Mouse (Mus musculus) thymus, postnatal 0 days (tissue): ENCODE results near the gene Olfr1278. TPM values are rescaled to one million over a fixed set of nuclear protein-coding genes. Genes with fewer than 3 reads are reported as not detected.
"Not testable (repeated sequence)": the region's sequence is repeated elsewhere in the genome, so short reads cannot be mapped to it uniquely, and the experiment has no call there.

Experiments used
- DNase-seq: peaks from one replicate; pipeline ENCODE4 v3.0.0-alpha.2; 2015; ENCODE audit warnings: low spot score
- polyA plus RNA-seq: library from polyadenylated mRNA; unstranded; fragments of >200 nt; fragmentation: Nextera tagmentation; extraction: Ambion mirVana; gene quantifications from 2 replicates; pipeline ENCODE4 v1.2.1, GENCODE M21; 2015

Gene Olfr1278
- not detected in 2 replicates for polyA plus RNA-seq

- no peak for DNase-seq
Measured at GRCm38 (mm10) chr2:111289836-111290235, at the start of gene Olfr1278. Gene Olfr1278, plus strand, starts transcription at chr2:111290136.

- DNase-seq = no peak
Measured at GRCm38 (mm10) chr2:111254216-111254615, 35.7 kb upstream of the Olfr1278 start, which contains the start of gene Olfr1276. Gene Olfr1276, plus strand, starts transcription at chr2:111254516.

DNA sequence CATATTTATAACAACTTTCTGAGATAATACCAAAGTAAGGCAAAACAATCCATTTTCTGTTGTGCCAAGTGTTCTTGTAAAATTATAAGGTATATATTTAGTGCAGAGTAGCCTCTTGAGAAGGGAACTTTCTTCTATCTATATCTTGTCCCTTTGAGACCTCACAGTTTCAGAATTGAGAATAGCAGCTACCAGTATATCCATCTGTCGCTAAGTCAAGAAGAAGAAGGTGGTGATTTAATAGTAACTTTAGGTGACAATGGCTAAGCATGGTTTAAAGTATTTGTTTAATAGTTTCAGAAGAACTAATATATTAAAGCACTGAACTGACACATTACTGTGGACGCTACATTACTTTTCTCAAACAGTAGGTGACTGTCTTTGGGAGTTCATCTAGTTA, 15.9 kb upstream of the Olfr1278 start, which contains the start of gene Olfr1277:
Gene Olfr1277, minus strand, starts transcription at position 101 of the 400 bp plus-strand sequence.
- DNase-seq = no peak

DNA sequence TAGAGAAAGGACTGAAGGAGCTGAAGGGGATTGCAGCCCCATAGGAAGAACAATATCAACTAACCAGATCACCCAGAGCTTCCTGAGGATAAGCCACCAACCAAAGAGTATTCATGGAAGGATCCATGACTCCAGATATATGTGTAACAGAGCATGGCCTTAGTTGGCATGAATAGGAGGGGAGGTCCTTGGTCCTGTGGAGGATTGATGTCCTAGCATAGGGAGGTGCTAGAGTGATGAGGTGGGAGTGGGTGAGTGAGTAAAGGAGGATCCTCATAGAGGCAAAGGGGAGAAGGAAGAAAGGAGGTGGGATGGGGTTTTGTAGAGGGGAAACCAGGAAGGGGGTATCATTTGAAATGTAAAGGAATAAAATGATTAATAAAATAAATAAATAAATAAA, 8.6 kb downstream of the Olfr1278 start:
- DNase-seq = no peak

GRCm38 (mm10) chr2:111300374-111300773, 10.4 kb downstream of the Olfr1278 start, which contains the start of gene Olfr1279:
Gene Olfr1279, plus strand, starts transcription at chr2:111300635.
- no peak for DNase-seq

- no peak for DNase-seq
Measured at GRCm38 (mm10) chr2:111313717-111314116, 23.8 kb downstream of the Olfr1278 start, which contains the start of gene Olfr1280. Gene Olfr1280, plus strand, starts transcription at chr2:111314017.

DNA sequence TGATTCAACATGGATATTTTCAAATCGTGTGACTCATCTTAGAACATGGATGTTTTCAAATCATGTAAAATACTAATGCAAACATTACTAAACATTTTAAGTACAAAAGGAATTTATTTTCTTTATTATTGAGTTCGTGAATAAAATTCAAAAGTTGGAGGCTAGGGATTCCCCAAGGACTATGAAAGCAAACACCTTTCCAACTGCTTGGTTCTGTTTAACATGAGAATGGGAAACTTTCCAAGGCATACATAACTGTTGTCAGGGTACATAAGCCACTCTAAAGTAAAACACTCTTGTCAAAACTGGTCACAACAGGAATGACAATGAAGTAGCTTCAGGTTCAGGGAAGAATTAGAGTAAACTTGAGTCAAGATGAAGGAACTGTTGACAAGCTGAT, 36.3 kb downstream of the Olfr1278 start, which contains the start of gene Olfr1281:
Gene Olfr1281, plus strand, starts transcription at position 301 of the 400 bp plus-strand sequence.
- DNase-seq = no peak

- not testable (repeated sequence) for DNase-seq
Measured at GRCm38 (mm10) chr2:111333721-111334120, 43.8 kb downstream of the Olfr1278 start.

GRCm38 (mm10) chr2:111335976-111336375, 46.0 kb downstream of the Olfr1278 start, which contains the start of gene Olfr1282:
Gene Olfr1282, minus strand, starts transcription at chr2:111336076.
- DNase-seq = no peak

Other genes starting within 250 kb of the Olfr1278 start
- gene Gm13941, start 184.2 kb upstream of the Olfr1278 start, polyA plus RNA-seq = not detected in 2 replicates
- gene Gm15130, start 137.2 kb upstream of the Olfr1278 start, polyA plus RNA-seq = not detected in 2 replicates
- not detected in 2 replicates for gene 4930430A15Rik, start 60.5 kb upstream of the Olfr1278 start, polyA plus RNA-seq
- not detected in 2 replicates for gene Olfr1275, start 54.9 kb upstream of the Olfr1278 start, polyA plus RNA-seq
- not detected in 2 replicates for gene Olfr1276, start 35.6 kb upstream of the Olfr1278 start, polyA plus RNA-seq
- not detected in 2 replicates for gene Olfr1277, start 16.0 kb upstream of the Olfr1278 start, polyA plus RNA-seq
- gene Olfr1279, start 10.5 kb downstream of the Olfr1278 start, polyA plus RNA-seq = not detected in 2 replicates
- not detected in 2 replicates for gene Olfr1280, start 23.9 kb downstream of the Olfr1278 start, polyA plus RNA-seq
- not detected in 2 replicates for gene Olfr1281, start 36.4 kb downstream of the Olfr1278 start, polyA plus RNA-seq
- gene Olfr1282, start 45.9 kb downstream of the Olfr1278 start, polyA plus RNA-seq = not detected in 2 replicates
- not detected in 2 replicates for gene Olfr1283, start 76.7 kb downstream of the Olfr1278 start, polyA plus RNA-seq
- gene Olfr1284, start 85.4 kb downstream of the Olfr1278 start, polyA plus RNA-seq = not detected in 2 replicates
- not detected in 2 replicates for gene Olfr1286, start 133.0 kb downstream of the Olfr1278 start, polyA plus RNA-seq
- not detected in 2 replicates for gene Olfr1287, start 159.0 kb downstream of the Olfr1278 start, polyA plus RNA-seq
- gene Olfr1288, start 184.0 kb downstream of the Olfr1278 start, polyA plus RNA-seq = not detected in 2 replicates
- gene Olfr1289, start 190.7 kb downstream of the Olfr1278 start, polyA plus RNA-seq = not detected in 2 replicates
- not detected in 2 replicates for gene Olfr1290, start 203.7 kb downstream of the Olfr1278 start, polyA plus RNA-seq
- not detected in 2 replicates for gene Olfr1291-ps1, start 207.0 kb downstream of the Olfr1278 start, polyA plus RNA-seq
- not detected in 2 replicates for gene Olfr1293-ps, start 235.1 kb downstream of the Olfr1278 start, polyA plus RNA-seq